Mouse (Mus musculus) lung, postnatal 10 days (tissue): ENCODE measurements around the gene Epha5.

ENCODE experiments used
- DNase-seq: peaks from one replicate; pipeline ENCODE4 v3.0.0; 2021

Epha5 gene

DNA sequence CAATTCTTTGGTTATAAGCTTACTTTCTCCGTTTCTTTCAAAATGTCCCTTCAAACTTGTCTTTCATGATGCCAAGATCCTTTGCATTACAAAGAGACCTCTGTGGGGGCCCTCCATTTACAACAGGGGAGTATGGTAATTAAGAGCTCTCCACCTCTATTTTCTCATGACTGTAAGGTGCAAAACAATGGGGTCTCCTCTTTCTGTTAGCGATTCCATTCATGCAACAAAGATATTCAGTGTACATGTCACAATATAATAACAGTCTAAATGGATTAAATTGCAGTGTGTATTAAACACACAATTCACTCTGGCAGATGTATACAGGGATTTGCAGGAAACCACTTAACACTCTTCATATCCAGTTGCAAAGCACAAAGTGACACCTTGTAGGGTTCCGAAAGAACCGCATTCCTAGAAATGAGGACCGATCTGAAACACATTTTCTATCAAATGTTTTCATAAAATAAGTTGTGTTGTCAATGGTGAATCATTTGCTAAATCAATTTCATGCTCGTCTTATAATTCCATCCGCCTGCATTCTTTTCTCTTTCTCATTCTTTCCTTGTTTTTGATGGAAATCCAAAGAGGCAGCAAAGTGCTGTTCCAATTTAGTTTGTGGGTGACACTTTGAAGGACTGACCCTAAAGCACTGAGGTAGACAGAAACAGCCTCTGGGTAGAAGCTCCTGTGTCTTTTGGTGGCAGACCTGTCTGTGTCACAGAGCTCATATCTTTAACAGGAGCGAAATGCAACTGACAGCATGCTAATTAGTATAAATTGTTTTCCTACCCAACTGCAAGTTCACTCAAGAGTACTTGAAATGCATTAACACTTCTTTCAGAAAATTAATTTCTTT is 118.1 kb downstream of the Epha5 start:
- no peak for DNase-seq

DNA sequence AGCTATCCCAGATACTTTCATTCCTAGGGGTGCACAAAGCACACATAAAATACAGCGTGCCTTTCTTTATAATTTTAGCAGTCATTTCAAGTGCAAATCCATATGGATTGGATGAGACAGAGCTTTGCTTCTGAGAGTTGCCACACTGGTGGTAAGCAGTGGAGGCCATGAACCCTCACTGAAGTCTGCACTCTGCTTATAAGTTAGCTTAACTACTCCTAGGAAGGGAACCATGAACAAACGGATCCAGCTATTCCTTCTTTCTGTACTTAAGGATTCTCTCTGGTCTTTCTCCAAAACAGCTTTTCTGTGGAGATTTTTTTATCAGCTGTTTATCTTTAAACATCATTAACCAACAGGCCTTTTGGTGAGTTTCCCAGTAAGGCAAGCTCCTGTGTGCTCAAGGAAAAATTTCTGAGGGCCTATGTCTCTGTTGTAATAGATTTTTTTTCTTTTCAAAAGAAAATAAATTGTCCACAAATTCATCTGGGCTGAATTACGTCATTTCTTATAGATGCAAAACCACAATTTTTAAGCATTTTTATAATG is 127.7 kb downstream of the Epha5 start:
- DNase-seq, result no peak

GRCm38 (mm10) chr5:84281290-84282017 is 135.7 kb downstream of the Epha5 start:
- no peak for DNase-seq

GRCm38 (mm10) chr5:84276996-84277395 is 140.2 kb downstream of the Epha5 start:
- no peak for DNase-seq

- no peak for DNase-seq
Observed at GRCm38 (mm10) chr5:84265407-84265806, 151.8 kb downstream of the Epha5 start.

DNA sequence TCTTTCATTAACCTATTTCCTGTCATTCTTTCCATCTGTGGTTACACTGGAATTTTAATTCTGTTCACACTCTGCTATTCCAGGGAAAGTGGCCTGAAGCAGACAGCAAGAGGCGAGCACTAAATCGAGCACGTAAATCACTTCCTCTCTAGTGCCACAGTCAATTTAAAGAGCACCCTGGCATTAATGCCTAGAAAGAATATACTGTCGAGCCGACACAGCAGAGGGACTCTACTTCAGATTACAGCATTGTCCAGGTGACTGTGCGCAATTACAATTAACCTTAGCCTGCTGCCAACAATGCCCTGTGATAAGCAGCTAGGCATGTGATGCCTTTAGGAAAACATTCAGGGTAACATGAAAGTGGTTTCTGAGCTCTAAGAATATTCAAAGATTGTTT is 153.2 kb downstream of the Epha5 start:
- DNase-seq, result no peak

GRCm38 (mm10) chr5:84229971-84230370 is 187.2 kb downstream of the Epha5 start:
- no peak for DNase-seq

DNA sequence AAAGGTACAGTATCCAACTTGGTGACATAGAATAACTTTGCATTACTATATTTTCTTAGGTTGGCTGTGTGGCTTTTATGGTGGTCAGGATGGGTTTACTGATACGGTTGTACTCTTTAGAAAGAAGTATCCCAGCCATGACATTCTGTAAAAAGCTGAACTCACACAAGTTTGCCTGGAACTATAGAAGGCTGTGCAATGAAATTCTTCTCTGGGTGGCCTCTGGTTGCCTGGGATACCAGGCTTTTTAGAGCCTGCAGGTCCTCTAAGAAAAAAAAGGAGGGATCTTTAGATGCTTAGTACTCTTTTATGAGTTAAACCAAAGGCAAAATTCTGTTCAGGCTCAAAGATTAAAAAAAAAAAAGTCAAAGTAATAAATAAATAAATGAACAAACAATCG is 208.6 kb downstream of the Epha5 start:
- DNase-seq, result no peak

DNA sequence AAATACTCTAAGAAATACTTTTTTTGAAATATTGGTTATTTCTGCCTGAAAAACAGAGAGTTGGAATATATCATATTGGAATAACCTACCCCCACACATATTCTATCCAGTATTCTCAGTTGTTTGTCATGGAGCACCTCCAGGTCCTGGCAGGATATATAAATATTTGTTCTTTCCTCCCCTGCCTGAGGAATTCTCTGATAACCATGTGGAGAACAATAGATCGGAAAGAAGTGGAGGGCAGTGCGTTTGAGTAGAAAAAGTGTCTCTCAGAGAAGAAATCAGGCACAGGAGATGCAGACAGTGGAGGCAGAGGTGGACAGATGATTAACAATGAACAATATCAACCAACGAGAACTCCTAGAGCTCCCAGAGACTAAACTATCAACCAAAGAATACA is 223.8 kb downstream of the Epha5 start:
- no peak for DNase-seq

DNA sequence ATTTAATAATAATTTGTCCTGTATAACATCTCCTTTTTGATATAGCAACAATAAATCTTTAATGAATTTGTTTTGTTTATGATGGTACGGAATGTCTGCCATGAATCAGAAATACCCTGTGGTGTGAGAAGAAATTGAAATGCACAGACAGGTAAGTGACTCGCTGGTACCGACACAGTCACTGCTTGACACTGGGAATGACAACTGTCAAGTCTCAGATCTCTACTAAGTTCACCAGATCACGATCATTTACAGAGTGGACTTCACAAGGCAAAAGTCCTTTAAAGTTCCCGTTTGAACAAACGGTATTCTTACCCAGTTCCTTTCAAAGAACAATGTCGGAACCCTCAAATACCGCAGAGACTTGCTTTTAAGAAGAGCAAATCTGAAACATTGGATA is 233.0 kb downstream of the Epha5 start:
- no peak for DNase-seq

DNA sequence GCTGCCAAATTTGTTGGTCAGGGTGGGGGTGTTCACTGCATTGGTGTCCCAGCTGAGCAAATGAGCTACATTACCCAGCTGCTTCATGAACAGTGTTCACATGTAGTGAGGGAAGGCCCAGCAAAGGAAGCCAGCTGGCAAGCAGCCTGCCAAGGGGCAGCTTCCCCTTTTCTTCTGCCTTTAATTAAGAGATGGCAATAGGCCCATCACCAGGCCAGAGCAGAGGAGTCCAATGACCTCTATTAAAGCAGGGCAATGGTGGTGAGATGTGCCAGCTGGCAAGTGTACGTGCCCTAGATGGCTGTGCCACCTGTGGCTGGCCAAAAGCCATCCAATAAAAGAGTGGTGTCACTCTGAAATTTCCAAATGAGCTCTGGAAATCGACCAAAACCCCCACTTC is 264.1 kb downstream of the Epha5 start:
- DNase-seq, result no peak

- no peak for DNase-seq
Observed at GRCm38 (mm10) chr5:84142138-84142537, 275.0 kb downstream of the Epha5 start.

- DNase-seq, result no peak
Observed at GRCm38 (mm10) chr5:84095947-84096346, 321.2 kb downstream of the Epha5 start.

DNA sequence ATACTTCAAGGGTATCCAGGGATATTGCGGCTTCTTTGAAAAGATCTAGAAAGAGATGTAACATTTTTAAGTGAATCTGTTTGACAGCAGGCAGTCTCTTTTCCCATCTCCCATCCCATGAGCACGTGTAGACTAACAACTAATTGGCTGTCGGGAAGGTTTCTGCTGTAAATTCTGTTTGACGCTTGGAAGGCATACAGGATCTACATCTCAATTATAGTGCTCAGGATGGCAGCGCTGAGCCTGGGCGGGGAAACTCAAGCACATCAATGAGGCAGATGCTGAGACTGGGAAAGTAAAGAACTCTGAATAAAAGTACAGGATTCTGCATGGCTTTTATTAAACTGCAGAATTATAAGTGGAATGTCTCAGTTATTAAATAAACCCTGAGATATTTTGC is 335.9 kb downstream of the Epha5 start:
- DNase-seq, result no peak

DNA sequence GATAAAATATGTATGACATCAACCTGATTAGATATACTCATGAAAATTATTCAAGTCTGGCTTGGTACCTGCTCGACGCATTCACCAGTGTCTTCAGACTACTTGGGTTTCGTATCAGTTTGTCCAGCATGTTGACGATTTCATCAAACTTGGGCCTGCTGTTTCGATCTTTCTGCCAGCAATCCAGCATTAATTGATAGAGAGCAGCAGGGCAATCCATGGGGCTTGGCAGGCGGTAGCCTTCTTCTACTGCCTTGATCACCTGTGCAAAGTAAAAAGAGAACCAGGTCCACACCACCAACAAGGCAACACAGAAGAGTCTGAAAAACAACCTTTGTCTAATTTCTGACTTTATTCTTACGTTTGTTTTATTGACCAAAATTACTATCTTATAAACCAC is 346.2 kb downstream of the Epha5 start:
- no peak for DNase-seq

DNA sequence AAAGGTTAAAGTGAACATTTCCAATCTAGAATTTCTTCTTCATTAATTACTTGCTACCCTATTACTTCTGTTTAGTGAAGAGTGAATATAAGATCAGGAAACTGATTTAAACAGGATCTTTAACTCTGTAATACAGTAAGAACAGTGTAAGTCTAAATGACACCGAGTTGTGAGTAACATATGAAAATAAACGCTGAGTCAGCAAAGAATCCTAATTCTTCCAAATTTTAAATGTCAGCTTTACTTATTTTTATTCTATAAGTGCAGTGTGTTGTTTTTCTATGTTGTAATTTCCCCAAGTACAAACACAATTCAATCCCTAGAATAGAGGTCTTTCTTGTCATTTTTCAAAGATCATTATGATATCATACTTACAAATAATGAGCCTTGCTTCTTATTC is 363.3 kb downstream of the Epha5 start:
- DNase-seq, result no peak

GRCm38 (mm10) chr5:84037250-84037963 is 379.8 kb downstream of the Epha5 start:
- DNase-seq, result no peak
